Mouse (Mus musculus): ENCODE data around the gene Smoc1.

GRCm38 (mm10) chr12:81130692-81131091 is 104.1 kb downstream of the Smoc1 start:
- TF ChIP-seq CTCF (conservative IDR thresholded peaks at IDR 0.05; ENCODE audit: insufficient read depth, insufficient read length, low read depth, low read length) (no peak), POLR2A (IDR thresholded peaks at IDR 0.05; ENCODE audit: low read depth, low read length) (no peak)
